Mouse (Mus musculus) cerebellum, adult 11 months (tissue): Measurements from ENCODE around the gene Taf15.
A peak's percentile ranks its signal among the peaks of the same experiment; 100 is the strongest.

ENCODE experiments used
- DNase-seq: peaks from one replicate; pipeline ENCODE4 v3.0.0; 2022

Taf15 gene

DNA sequence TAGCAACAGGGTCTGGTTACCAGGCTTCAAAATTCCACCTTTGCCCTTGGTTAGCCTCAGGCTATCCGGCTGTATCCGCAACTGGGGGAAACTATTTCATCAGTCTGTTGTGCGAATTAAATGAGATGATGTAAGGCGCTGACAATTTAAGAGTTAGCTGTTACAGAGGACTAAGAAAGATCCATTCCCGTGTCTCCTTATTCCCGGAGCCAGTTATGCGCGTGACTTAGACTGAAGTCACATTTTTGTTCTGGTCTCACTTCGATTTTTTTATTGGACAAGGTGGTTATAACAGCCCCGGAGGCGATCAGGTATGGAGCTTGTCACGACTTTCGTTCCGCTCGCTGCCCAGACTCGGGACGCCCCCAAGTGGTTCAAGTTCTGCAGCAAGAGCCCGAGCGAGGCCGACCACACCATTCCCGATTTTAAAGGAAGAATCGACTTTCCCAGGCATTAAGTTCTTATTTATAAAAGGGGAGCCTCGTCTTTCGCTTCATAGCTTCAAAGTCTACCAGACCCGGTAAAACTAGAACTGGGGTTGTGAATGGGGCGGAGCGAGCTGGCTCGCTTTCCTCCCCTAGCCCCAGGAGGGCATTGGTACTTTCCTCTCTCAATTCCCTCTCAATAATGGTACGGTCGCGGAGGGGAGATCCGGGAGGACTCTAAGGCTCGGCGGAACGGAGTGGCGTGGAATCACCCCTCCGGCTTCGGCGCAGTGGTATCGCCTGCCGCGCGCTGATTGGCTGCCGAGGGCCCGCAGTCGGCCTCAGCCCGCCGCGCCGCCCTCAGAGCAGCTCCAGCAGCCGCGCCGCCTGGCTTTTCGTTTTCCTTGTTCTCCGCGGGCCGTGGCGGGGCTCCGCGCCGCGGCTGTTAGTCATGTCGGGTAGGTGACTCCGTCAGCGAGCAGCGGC, at the start of gene Taf15:
Taf15 (plus strand) TSS at position 763 of the 911 bp plus-strand sequence.
- DNase-seq = peak; percentile 99

GRCm38 (mm10) chr11:83424681-83425080, 48.2 kb upstream of the Taf15 start:
- peak; percentile 74 for DNase-seq

DNA sequence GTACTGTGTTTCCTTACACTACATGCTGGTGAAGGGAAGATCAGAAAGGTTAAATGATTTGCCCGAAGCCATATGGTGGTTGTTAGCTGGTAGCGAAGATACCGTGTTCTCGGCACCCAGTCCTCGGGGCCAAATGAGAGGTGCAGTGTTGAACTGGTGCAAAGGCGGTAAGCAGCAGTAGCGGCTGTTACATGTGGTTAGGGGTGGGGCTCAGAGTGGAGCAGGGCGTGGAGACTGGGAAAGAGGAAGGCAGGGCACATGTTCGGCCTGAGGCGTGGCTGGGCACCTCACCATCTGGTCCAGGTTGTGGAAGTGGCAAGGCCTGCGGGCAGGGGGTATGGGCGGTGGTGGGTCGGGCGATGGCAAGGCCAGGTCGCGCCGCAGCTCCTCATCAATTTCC, 45.9 kb upstream of the Taf15 start:
- DNase-seq = no peak

GRCm38 (mm10) chr11:83429355-83429754, 43.5 kb upstream of the Taf15 start, which contains the start of gene Gas2l2:
TSS of gene Gas2l2 (minus strand) at chr11:83429455.
- DNase-seq = no peak

DNA sequence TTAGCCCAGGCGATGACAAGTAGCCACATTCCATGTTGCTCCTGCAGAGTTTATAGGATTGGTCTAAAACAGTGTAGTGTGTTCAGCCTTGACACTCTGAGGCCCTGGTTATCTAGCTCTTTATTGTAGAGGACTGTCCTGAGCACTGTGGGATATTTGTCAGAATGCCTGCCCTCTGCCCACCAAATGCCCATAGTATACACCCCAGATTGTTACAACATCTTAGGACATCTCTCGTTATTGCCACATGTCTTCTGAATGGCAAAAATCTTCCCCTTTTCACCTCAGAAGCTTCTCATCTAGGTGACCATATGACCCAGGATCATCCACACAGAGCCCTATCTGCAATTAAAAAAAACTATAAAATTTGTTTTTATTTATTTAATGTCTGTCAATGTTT, 40.4 kb upstream of the Taf15 start:
- DNase-seq = no peak

- DNase-seq = no peak
Observed at GRCm38 (mm10) chr11:83437377-83437776, 35.5 kb upstream of the Taf15 start, which contains the start of gene 1700020L24Rik. TSS of gene 1700020L24Rik (plus strand) at chr11:83437677.

GRCm38 (mm10) chr11:83439426-83440060, 33.3 kb upstream of the Taf15 start:
- no peak for DNase-seq

- DNase-seq = peak; percentile 85
Observed at GRCm38 (mm10) chr11:83440081-83441064, 32.5 kb upstream of the Taf15 start.

GRCm38 (mm10) chr11:83441235-83441634, 31.7 kb upstream of the Taf15 start:
- no peak for DNase-seq

- peak; percentile 75 for DNase-seq
Observed at GRCm38 (mm10) chr11:83442596-83443267, 30.2 kb upstream of the Taf15 start.

GRCm38 (mm10) chr11:83443824-83444223, 29.1 kb upstream of the Taf15 start:
- no peak for DNase-seq

DNA sequence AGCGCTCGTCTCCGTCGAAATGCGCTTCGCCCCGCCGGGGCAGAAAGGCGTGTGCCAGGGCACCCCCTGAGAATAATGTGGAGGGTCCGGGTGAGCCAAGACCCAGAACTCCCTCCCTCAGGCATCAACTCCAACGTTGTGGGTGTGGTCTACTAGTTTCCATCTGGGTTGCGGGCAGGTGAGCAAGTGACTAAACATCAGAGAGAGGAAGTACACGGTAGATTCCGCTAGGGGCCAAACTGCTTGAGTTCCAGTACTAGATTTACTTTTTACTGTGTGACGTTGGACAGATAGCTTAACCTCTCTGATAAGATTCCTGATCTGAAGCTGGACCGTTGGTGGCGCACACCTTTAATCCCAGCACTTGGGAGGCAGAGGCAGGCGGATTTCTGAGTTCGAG, 27.9 kb upstream of the Taf15 start:
- no peak for DNase-seq

- DNase-seq = no peak
Observed at GRCm38 (mm10) chr11:83447612-83448011, 25.3 kb upstream of the Taf15 start.

- no peak for DNase-seq
Observed at GRCm38 (mm10) chr11:83448021-83448926, 24.6 kb upstream of the Taf15 start.

GRCm38 (mm10) chr11:83448927-83449236, 24.0 kb upstream of the Taf15 start:
- DNase-seq = no peak

- DNase-seq = no peak
Observed at GRCm38 (mm10) chr11:83449298-83449697, 23.6 kb upstream of the Taf15 start.

DNA sequence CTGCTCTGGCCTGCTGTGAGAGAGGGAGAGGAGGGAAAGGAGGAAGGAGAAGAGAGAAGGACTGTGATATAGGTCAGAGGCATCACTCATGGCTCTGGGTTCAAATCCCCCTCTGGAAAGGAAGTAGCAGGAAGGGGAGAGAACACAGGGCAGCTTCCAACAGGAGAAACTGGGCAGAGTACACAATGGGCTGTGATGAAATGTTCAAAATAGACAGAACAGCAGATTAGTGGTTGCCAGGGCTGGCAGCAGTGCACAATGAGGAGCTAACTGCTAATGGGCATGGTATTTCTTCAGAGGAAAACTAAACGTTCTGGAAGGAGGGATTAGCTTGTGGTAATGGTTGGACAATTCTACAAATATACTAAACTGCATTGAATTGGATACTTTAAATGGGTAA, 22.3 kb upstream of the Taf15 start:
- DNase-seq = no peak

DNA sequence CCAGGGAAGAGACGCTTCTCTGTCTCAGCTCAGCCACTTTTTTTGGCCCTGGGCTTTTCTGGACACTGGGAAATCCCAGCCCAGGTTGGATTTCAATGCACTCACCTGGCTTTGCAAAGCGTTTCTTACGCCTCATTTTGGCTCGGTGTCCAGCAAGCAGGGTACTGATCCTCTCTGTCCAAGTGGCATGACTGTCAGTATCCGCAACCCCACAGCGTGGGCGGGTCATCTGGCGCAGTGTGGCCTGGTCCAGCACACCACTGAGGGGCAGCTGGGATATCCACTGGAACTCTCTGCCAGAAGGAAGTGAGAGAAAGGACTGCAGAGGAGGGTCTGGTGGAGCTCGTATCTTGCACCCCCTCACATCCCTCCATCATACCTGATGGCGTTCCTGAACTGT, 21.6 kb upstream of the Taf15 start:
- no peak for DNase-seq

GRCm38 (mm10) chr11:83454548-83454947, 18.3 kb upstream of the Taf15 start:
- no peak for DNase-seq

GRCm38 (mm10) chr11:83455608-83456007, 17.3 kb upstream of the Taf15 start:
- no peak for DNase-seq

DNA sequence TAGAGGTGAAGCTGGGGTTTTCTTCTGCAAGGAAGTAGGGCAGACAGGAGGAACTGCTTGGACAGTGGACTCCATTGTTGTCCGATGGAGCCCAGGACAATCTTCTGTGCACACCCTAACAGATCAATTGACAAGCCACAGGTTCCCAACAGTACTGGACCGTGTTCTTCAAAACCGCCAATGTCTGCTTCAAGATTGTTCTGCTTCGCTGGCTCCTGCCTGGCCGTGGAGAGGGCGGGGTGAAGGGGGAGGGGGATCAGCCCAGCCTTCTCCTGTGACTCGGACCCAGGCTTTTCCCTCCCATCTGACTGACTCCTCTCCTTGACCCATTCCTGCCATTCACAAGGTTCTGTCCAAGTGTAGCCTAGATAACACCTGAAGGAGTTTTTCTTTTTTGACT, 15.6 kb upstream of the Taf15 start:
- DNase-seq = no peak
